Mouse (Mus musculus): ENCODE data around the gene Plcb1.
"Not testable (repeated sequence)": the region's sequence is repeated elsewhere in the genome, so short reads cannot be mapped to it uniquely, and the experiment has no call there.

DNA sequence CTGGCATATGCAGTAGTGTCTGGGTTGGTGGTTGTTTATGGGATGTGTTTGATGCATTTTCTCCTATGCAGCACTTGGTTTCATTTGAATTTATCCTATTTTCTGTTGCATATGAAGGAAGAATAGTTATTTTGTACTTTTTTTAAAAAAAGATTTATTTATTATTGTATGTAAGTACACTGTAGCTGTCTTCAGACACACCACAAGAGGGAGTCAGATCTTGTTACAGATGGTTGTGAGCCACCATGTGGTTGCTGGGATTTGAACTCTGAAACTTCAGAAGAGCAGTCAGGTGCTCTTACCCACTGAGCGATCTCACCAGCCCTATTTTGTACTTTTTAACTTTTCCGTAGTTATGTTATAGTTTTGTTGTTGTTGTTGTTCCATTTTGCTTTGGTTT lies 222.0 kb downstream of the Plcb1 start:
- peak; percentile 52 for TF ChIP-seq CTCF (IDR thresholded peaks at IDR 0.05)
- TF ChIP-seq POLR2A (IDR thresholded peaks at IDR 0.05; ENCODE audit: insufficient read depth, low read depth, low read length): not testable (repeated sequence)
